Mouse (Mus musculus) brain, embryonic 14.5 days (tissue): ENCODE results near the gene Clec4a3.

Experiments
- CTCF ChIP-seq: fragments of 200-500 bp; IDR thresholded peaks from 2 replicates; pipeline ENCODE4 v1.5.1; 2012; ENCODE audit warnings: inconsistent platforms, mild to moderate bottlenecking, moderate library complexity, borderline replicate concordance; ENCODE audit not compliant: insufficient read depth, insufficient read length; ENCODE audit errors: extremely low read depth
- POLR2A ChIP-seq: fragments of 200-500 bp; IDR thresholded peaks from 2 replicates; pipeline ENCODE4 v1.6.1; 2012; ENCODE audit warnings: mild to moderate bottlenecking, inconsistent platforms, borderline replicate concordance; ENCODE audit not compliant: poor library complexity, insufficient read depth, insufficient read length, severe bottlenecking; ENCODE audit errors: extremely low read depth

DNA sequence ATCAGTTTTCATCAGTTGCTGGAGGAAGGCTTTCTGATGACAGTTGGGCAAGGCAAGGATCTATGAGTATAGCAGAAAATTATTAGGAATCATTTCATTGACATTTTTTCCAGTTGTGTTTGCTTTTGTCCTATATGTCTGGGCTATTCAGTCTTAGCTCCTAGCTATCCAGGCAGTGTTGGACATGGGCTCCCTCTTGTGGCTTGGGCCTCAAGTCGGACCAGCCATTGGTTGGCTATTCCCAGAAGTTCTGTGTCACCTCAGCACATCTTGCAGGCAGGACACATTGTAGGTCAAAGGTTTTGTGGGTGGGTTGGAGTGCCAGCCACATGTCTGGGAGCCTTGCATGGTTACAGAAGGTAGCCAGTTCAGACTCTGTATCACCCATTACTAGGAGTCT, 53.3 kb downstream of the Clec4a3 start:
- TF ChIP-seq POLR2A (no peak), CTCF (no peak)
